Mouse (Mus musculus): Measurements from ENCODE around the gene Slc36a3. TPM values are rescaled to one million over a fixed set of nuclear protein-coding genes. Genes with fewer than 3 reads are reported as not detected.
"Not testable (repeated sequence)": the region's sequence is repeated elsewhere in the genome, so short reads cannot be mapped to it uniquely, and the experiment has no call there.

The Slc36a3 gene
- total RNA-seq, 4 experiments from 2014 or later, result not detected

DNA sequence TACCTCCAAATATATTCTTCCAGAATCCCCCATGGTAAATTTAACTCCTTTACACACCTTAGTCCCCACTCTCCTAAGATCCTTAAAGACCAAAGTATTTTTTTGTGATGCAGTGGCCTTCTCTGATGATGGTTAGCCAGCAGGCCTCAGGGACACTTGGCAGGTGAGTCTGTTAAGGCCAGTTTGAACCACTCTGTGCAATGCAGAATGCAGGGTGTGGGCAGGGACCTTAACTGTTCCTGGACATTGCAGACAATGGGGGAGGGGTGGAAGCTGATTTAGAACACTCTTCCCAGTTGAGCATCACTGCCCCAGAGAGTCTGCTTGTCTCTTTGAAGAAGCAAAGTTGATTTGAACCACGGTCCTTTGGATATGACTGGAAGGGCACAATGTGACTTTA lies 4.7 kb downstream of the Slc36a3 start:
- no peak for DNase-seq (ENCODE audit: low spot score)

DNA sequence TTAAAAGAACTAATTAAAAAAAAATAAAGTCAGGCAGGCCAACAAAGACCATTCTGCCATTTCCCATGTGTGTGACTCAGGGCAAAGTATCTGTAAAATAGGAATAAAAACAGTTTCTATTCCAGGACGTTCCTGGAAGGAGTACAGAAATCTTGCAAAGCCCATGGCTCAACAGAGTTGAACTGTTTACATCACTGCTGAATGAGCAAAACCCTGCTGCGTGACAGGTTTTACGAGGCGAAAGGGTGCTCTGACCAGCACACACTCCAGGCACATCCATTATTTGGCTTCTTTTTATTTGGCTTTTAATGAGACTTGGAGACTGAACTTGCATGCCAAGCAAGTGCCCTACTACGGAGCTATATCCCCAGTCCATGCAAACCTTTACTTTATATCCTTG lies 7.5 kb downstream of the Slc36a3 start:
- no peak for DNase-seq (ENCODE audit: low spot score)

DNA sequence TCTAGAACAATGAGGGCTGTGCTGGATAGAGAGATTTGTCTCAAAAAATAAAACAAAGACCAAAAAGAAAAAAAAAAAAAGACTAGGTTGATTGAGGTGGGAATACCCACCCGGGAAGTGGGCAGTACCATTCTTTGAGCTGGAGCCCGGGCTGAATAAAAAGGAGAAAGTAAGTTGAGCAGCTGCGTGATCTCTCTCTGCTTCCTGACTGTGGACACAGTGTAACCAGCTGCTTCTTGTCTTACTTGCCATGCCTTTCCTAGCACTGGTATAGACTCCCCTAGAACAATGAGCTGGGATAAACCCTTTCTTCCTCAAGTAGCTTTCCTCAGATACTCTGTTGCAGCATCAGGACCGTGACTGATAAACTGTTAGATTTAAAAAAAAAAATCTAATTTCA lies 10.0 kb downstream of the Slc36a3 start:
- DNase-seq (ENCODE audit: low spot score), result no peak

DNA sequence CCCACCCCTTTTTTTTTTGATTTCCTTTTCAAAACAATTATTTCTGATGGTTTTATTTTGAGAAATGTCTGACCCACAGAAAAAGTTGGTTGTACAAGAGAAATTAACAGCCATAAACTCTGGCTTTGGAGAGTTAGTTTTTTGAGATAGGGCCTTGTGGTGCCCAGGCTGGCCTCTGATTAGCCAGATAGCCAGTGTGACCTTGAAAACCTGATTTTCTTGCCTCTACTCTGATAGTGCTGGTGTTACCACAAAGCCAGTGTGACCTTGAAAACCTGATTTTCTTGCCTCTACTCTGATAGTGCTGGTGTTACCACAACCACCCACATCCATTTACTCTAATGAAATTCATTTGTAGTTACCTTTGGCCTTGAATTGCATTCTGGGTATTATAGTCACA lies 13.9 kb downstream of the Slc36a3 start:
- no peak for DNase-seq (ENCODE audit: low spot score)

DNA sequence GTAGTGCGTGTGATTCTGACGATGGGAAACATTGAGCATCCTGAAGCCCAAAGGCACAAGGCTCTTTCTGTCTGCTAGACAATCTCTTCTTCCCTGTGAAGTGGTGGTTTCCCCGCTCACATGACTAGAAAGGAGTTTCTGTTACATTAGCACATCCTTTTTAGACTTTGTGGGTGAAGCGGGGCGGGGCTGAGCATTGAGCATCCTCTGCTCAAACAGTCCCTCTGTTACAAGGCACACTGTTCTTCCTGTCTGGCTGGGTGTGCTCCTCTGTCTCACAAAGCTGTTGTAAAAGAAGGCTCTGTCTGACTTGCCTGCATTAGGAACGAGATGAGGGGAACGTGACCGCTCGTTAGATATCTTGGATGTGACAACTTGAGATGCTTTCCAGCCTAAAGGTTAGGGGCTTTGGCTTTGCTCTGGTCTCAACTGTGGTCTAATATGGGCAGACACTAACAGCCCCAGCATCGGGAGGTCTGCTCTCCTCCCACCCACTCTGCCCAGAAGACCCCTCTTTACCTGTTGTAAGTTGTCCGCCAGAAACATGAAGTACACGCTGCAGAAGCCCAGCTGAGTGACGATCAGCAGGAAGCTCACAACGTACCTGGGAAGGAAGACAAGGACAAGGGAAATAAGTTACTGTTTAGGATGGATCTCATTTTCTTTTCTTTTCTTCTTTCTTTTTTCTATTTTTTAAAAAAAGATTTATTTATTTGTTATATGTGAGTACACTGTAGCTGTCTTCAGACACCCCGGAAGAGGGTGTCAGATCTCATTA lies 14.5 kb downstream of the Slc36a3 start:
- no peak for DNase-seq (ENCODE audit: low spot score)

DNA sequence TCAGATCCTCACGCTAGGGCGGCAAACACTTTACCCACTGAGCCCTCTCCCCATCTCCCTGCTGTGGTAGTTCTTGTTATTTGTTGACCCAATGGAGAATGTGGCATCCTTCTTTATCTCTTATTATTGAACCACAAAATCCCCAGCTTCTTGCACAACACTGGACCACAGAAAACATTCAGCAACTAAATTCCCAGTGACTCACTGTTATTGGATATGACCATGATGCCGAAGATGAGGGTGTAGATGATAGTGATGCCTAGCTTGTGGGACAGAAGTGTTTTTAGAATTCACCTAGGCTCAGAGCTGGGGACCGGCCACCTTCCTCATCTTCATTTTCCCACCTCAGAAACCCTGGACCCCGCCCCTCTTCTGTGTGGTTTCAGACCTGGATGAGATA lies 16.6 kb downstream of the Slc36a3 start:
- no peak for DNase-seq (ENCODE audit: low spot score)

DNA sequence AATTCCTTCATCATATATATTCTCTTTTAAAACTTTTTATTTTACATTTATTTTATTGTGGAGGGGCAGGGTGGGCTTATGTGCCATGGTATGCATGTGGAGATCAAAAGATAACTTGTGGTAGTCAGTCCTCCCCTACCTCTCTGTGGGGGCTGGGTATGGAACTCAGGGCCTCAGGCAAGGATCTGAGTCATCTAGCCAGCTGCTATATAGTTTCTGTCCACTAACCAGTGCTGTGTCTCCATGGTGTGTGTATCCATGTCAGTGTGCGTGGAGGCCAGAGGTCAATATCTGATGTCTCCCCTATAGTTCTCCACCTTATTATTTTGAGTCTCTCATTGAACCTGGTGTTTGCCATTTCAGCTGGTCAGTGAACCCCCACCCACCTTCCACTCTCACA lies 17.1 kb downstream of the Slc36a3 start:
- no peak for DNase-seq (ENCODE audit: low spot score)

DNA sequence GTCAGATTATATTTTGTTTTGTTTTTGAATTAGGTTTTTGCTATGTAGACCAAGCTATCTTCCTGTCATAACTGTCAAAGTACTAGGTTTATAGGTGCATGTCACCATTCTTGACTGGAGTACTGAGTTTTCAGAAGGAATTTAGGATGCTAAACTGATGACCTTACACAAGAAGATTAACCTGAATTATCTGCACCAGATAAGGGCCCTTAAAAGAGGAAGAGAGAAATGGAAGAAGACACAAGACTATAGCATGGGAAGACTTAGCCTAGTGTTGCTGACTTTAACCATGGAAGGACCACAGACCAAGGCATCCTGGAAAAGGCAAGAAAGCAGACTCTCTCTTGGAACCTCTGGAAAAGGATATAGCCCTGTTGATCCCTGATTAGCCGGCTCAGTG lies 18.3 kb downstream of the Slc36a3 start:
- DNase-seq (ENCODE audit: low spot score), result no peak

DNA sequence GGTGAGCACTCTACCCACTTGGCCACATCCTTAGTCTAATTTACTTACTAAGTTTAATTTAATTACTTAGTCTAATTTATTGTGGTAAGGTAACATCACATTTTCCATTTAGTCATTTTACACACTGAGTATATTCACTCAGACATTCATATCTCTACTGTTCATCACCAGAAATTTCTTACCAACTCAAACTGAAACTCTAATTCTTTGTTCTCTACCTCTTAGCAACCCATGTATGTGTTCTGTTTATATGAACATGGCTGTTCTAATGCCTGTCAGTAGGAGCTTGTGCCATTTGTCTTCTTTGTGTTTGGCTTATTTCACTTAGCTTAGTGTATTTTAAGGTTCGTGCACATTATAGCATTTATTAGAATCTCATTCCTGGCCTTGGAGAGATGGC lies 19.6 kb downstream of the Slc36a3 start:
- no peak for DNase-seq (ENCODE audit: low spot score)

DNA sequence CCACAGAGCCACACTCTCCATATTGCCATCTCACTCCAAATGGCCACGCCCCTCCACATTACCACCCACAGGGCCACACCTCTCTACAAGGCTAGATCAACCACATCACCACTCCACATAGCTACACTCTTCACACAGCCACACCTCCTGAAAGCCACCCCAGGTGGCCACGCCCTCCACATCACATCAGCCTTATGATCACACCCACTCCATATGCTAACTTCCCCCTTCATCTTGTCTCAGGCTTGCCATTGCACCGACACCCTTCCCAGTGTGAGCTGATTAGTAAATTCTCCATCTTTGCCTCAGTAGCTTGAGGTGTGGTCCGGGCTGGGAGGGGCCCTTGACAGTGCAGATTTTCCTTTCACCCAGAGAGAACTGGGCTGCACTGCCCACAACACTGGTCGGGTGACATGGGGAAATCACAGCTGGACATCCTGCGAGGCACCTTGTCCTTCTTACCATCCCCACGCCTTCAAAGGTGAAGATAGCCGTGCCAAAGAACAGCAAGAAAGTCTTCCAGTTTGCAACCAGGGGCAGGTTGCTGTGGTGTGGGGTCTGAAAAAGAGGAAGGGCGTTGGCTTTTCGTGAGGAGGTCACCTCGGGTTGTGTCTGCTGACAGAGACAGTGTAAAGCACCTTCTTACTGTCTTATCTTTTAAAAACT lies 20.3 kb downstream of the Slc36a3 start:
- no peak for DNase-seq (ENCODE audit: low spot score)

DNA sequence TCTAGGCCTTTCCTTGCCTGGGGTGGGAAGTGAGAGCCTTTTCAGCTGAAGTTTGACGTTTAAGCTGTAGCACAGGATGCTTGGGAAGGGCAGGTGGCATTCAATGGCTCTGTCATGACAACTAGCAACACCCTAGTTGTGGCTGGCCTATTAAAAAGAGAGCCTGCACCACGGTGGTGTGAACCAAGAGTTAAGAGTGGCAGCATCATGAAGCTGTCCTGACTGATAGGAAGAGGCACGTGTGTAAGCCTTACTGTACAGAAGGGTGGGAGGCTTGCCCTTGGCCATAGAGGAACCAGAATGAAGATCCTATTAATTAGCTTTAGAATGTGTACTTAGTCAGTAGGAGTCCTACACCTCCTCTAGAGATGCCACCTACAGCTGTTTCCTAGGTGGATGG lies 23.1 kb downstream of the Slc36a3 start:
- DNase-seq (ENCODE audit: low spot score), result no peak

DNA sequence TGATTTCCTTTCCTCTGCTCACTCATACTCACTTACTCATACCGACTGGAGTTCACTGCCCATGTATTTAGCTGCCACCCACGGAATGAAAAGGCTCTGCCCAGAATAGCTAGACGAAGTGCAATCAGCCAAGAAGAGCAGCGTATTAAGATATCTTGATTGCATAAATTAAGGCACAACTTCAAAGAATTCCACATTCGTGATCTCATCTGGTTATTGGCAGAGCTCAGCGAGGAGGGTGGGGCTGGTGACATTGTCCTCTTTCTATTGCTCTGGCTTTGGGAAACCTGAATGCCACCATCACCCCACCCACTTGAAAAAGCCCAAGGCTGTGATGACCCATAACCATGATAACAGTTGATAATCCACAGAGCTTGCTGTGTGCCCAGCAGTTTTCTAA lies 23.6 kb downstream of the Slc36a3 start:
- no peak for DNase-seq (ENCODE audit: low spot score)

DNA sequence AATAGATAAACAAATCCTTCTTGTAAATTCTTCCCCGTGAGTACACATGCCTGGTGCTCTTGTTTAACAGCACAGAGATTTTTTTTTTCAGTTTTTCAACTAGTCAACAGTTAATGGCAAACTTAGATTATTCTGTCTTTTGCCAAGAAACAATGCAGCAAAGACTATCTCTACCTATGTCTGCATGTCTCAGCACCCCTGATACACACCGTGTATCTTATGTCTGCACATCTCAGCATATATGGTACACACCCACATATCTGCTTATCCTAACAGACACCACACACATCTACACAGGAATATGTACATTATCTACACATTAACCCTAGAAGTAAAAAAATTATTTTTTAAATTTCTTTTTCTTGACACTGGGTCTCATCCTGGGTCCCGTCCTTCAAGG lies 24.8 kb downstream of the Slc36a3 start:
- DNase-seq (ENCODE audit: low spot score), result no peak

DNA sequence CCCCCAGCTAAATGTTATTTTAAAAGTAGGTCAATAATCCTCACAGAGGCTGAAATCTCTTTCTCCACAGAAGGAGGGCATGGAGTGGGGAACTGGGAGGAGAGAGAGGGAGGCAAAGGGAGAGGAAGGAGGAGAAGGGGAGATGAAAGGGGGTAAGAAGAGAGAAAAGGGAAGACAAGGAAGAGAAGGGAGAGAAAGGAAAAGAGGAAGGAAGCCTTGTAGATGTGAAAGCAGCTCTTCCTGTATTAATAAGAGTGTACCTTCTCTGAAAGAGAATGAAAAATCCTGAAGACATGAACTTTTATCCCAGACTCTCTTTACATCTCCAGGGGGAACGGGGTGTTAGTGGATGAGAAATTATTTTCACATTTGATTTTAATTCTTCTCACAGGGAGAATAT lies 30.1 kb downstream of the Slc36a3 start:
- no peak for DNase-seq (ENCODE audit: low spot score)

DNA sequence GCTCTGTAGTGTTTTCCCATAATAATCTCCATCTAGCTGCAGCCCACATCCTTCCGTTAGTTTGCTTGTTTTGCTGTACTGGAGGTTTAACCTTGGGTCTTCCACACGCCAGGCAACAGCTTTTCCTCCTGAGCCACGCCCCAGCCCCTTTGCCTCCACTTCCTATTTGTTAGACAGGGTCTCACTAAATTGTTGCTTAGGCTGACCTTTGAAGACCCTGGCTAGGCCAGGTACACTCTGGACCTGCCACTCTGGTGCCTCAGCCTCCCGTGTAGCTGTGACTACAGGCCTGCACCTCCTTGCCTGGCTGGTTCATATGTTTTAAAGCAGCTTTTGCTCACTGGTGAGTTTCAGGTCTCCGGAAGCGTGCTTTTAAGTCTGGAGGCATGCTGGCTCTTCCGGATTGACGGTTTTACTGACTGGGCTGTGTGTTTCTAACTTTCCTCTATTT lies 30.7 kb downstream of the Slc36a3 start:
- no peak for DNase-seq (ENCODE audit: low spot score)

DNA sequence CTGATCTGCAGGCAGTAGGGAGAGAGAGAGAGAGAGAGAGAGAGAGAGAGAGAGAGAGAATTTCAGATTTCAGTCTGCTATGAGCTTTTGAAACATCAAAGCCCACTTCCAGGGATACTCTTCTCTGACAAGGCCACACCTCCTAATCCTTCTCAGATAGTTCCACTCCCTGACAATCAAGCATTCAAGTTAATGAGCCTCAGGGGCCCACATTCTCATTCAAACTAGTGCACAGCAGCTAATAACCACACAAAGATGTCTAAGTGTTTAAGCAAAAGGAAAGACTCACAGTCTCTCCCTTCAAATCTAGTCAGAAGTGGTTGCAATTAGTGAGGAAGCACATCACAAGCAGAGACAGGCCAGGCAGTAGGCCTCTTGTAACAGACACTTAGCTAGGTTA lies 31.2 kb downstream of the Slc36a3 start:
- no peak for DNase-seq (ENCODE audit: low spot score)

DNA sequence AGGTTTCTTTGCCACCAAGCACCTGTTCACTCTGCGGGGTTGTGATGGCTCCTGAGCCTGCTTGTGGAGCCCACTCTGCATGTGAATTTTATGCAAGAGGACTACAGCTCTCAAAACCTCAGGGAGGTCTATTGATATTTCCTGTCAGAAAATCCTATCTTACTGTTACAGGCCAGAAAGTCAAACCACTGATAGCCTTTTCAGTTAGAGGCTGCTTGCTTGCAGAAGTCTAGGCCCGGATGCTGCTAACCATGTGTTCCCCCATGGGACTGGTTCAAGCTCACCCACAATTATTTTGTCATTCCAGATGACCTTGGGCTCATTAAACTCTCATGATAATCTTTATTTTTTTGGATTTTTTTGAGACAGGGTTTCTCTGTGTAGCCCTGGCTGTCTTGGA lies 34.5 kb downstream of the Slc36a3 start:
- no peak for DNase-seq (ENCODE audit: low spot score)

DNA sequence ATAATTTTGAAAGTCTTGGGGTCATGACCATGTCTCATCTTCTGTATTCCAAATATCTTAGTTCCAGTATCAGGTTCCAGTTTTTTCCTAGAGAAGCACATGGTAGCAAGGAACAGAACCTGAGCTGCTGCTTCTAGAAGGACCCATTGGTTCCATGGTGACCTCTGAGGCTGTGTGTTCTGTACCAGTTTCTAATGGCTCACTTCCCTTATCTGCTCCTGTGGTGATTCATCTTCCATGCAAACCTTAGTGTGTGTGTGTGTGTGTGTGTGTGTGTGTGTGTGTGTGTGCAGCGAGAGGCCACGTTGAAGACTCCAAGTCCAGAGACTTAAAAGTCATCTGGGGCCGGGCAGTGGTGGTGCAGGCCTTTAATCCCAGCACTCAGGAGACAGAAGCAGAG lies 35.5 kb downstream of the Slc36a3 start:
- DNase-seq (ENCODE audit: low spot score), result no peak

DNA sequence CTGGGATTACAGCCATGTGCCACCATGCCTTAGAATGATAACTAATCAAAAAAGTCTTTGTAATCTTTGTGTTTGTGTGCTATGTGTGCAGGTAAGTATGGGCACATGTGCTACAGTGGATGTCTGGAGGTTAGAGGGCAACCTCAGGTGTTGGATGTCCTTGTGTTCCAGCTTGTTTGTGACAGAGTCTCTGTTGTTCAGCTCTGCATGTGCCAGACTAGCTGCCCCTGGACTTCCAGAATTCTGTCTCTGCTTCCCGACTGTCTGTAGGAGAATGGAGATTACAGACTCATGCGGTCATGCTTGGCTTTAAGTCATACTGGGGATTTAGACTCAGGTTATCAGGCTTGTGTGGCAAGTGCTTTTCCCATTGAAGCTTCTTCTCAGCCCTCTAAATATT lies 37.2 kb downstream of the Slc36a3 start:
- no peak for DNase-seq (ENCODE audit: low spot score)

DNA sequence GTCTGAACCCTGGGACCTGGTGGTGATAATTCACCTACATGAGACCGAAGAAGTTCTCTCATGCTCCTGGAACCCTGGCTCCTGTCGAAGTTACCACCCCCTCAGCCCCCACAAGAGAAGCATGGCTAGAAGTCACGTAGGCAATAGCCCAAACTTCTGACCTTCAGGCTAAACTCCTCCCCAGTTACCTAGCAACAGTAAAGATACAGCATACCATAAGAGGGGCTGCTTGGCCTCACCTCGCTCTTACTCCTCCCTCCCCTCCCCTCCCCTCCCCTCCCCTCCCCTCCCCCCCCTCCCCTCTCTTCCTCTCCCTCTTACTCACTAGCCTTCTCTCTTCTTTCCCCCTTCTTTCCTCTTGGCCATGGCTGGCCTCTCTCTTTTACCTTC lies 37.7 kb downstream of the Slc36a3 start:
- DNase-seq (ENCODE audit: low spot score), result not testable (repeated sequence)

DNA sequence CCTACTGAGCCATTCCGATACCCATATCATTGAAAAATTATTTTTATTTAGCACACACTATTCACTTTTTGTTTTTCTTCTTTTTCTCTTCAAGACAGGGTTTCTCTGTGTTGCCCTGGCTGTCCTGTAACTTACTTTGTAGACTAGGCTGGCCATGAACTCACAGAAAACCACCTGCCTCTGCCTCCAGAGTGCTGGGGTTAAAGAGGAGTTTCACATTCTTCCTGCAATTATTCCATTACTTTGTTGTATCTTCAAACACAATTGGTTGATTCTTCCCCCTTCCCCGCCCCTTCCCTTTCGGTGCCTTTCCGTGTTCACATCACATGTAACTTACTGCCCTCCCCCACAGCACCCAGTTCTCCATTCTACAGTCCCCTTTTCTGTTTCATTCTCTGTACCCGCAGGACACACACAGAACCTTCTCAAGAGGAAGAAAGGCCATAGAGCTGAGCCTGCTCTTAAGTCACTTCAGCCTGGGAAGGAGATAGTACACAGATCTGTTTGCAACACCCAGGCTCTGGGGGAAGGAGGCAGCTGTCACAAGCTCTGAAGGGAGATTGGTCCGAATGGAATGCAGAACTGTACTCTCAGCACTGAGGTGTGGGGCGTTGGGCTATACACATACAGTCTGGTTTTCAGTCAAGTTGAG lies 38.2 kb downstream of the Slc36a3 start:
- peak; percentile 29 for DNase-seq (ENCODE audit: low spot score)

DNA sequence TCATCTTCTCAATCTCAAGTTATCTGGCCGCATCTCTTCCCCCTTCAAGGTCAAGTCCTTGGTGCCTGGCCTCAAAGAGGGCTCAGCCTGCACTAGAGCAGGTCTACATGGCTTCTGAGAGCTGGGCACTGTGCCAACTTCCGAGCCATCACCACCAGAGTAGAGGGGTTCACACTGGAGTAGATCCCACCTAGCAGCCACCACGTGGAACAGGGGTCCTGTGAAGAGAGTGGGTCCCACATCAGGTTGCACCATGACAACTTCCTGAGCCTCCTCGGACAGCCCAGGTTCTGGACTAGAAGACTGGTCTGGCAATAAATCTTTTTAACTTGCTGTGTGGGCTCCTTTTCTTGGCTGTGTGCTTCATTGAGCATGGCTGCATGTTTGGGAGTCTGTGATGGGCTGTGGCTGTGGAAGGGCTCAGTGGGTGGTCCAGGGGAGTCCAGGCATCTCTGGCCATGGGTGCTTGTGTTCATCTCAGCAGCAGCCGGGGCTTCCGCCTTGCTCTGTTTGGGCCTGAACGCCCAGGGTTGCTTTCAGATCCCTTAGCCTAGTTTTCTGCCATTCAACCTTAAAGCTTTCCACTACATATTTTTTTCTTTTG lies 40.8 kb downstream of the Slc36a3 start:
- no peak for DNase-seq (ENCODE audit: low spot score)

All from heart, adult 8-10 months (tissue).